Mouse (Mus musculus) C2C12 (cell line): ENCODE measurements around the gene Epha4. TPM values are rescaled to one million over a fixed set of nuclear protein-coding genes. Genes with fewer than 3 reads are reported as not detected.

ENCODE experiments used
- H3K27me3 ChIP-seq: one replicate; pipeline ENCODE4 v1.6.1; 2011; ENCODE audit not compliant: control insufficient read depth, insufficient read depth, insufficient read length
- H3K36me3 ChIP-seq: one replicate; pipeline ENCODE4 v1.6.1; 2011; ENCODE audit not compliant: control insufficient read depth, insufficient read depth
- H3K4me3 ChIP-seq: one replicate; pipeline ENCODE4 v1.5.1; 2011; ENCODE audit warnings: mild to moderate bottlenecking, control low read depth; ENCODE audit not compliant: poor library complexity, insufficient read depth, severe bottlenecking
- H3K79me2 ChIP-seq: one replicate; pipeline ENCODE4 v1.6.1; 2011; ENCODE audit not compliant: control insufficient read depth, insufficient read depth
- H3K79me3 ChIP-seq: one replicate; pipeline ENCODE4 v1.6.1; 2011; ENCODE audit warnings: low read depth, control low read depth
- H3ac ChIP-seq: one replicate; pipeline ENCODE3; 2011; ENCODE audit warnings: low read depth; ENCODE audit not compliant: control insufficient read depth, insufficient read length
- CEBPB ChIP-seq: IDR thresholded peaks from one replicate; pipeline ENCODE4 v1.6.1; 2011; ENCODE audit warnings: low read depth, mild to moderate bottlenecking, control low read depth, moderate library complexity
- CTCF ChIP-seq: IDR thresholded peaks from one replicate; pipeline ENCODE4 v1.5.1; 2011; ENCODE audit not compliant: control insufficient read depth, insufficient read depth, insufficient read length
- FOSL1 ChIP-seq: IDR thresholded peaks from one replicate; pipeline ENCODE4 v1.8.0; 2011; ENCODE audit warnings: mild to moderate bottlenecking, low read length; ENCODE audit not compliant: poor library complexity, insufficient read depth, severe bottlenecking
- MAX ChIP-seq: IDR thresholded peaks from one replicate; pipeline ENCODE4 v1.6.1; 2011; ENCODE audit warnings: mild to moderate bottlenecking, control low read depth
- MYOD1 ChIP-seq: IDR thresholded peaks from one replicate; pipeline ENCODE4 v1.6.1; 2011; ENCODE audit warnings: low read depth; ENCODE audit not compliant: control insufficient read depth, insufficient read length
- MYOG ChIP-seq: IDR thresholded peaks from one replicate; pipeline ENCODE4 v1.6.1; 2011; ENCODE audit not compliant: control insufficient read depth, insufficient read length; ENCODE audit errors: extremely low read depth
- USF1 ChIP-seq: IDR thresholded peaks from one replicate; pipeline ENCODE4 v1.6.1; 2011; ENCODE audit warnings: low read depth, mild to moderate bottlenecking, control low read depth, moderate library complexity
- polyA plus RNA-seq: library from polyadenylated mRNA; unstranded; fragments of >200 nt; fragmentation: generic; extraction: Trizol; gene quantifications from one replicate; pipeline ENCODE4 v1.2.1, GENCODE M21; 2012; ENCODE audit warnings: missing spikeins

The Epha4 gene
- polyA plus RNA-seq, 1 experiment: 1.9 TPM

DNA sequence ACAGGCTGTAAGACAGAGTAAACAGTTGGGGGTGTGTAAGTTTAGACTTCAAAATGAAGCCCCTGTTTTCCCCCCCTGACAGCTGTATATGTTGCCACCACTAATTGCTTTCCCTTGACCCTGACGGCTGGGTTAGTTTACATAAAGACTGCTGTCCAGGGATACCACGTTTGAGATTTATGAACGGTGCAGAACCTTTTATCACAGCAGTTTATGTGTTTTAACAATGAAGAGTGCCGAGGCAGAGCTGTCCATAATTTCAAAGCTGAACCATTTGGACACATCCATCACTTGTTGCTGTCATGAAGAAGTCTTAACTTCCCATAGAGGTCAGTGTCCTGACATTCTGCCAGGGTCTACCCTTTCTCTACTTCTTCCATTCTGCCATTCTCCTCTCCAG, 79.8 kb downstream of the Epha4 start:
- no peaks in the 10 kb centered on the region for H3K27me3 ChIP-seq

DNA sequence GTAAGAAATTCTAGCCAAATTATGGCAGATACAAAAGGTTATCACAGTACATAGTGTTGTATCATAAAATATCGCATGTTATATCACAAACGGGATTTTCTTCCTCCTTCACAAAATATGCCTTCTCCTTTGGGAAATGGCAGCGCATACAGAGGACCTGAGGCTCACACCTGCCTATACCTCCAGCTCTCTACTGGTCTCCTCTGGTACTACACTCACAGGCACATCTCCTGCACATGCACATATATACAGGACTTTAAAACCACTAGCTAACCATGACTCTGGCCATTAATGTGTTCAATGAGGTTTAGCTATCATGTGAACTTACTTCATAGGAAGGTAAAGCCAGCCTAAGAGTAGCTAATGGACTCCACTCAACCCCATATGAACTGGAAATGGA, 81.7 kb downstream of the Epha4 start:
- Histone ChIP-seq H3ac (no peak overlapping the region), H3K79me3 (no peaks in the 10 kb centered on the region), H3K27me3 (no peaks in the 10 kb centered on the region), H3K4me3 (no peak overlapping the region), H3K36me3 (no peaks in the 10 kb centered on the region), H3K79me2 (no peaks in the 10 kb centered on the region)
- TF ChIP-seq CEBPB: no peak
- TF ChIP-seq CTCF: no peak

More for the DNA sequence above, 79.8 kb downstream of the Epha4 start:
- Histone ChIP-seq H3K36me3 (no peaks in the 10 kb centered on the region), H3K4me3 (no peak overlapping the region), H3K79me3 (no peaks in the 10 kb centered on the region), H3K79me2 (no peaks in the 10 kb centered on the region), H3ac (no peak overlapping the region)
- TF ChIP-seq CTCF: no peak
- TF ChIP-seq MAX: no peak
- TF ChIP-seq CEBPB: no peak
- TF ChIP-seq USF1: no peak
- no peak for TF ChIP-seq MYOD1
- TF ChIP-seq FOSL1: no peak
- TF ChIP-seq MYOG: no peak

DNA sequence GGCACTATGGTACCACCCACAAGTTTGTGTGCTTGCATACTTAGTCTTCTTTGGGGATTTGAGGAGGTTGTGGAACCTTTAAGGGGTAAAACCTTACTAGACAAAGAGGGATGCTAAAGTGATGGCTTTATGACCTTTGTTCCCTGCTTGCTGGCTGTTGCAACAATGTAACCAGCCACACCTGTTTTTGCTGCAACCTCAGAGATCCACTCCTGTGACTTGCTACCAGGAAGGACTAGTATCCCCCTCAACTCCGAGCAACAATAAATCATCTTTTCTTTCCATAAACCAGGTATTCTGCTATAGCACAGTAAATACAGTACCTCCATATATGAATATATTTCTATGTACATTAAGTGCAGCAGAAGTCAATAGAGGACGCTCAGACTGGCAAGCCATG, 82.4 kb downstream of the Epha4 start:
- Histone ChIP-seq H3K36me3 (no peaks in the 10 kb centered on the region), H3K79me3 (no peaks in the 10 kb centered on the region), H3ac (no peak overlapping the region), H3K4me3 (no peak overlapping the region), H3K27me3 (no peaks in the 10 kb centered on the region), H3K79me2 (no peaks in the 10 kb centered on the region)
- TF ChIP-seq MYOD1 (no peak), CEBPB (no peak), MAX (no peak), USF1 (no peak), MYOG (no peak), FOSL1 (no peak), CTCF (no peak)

DNA sequence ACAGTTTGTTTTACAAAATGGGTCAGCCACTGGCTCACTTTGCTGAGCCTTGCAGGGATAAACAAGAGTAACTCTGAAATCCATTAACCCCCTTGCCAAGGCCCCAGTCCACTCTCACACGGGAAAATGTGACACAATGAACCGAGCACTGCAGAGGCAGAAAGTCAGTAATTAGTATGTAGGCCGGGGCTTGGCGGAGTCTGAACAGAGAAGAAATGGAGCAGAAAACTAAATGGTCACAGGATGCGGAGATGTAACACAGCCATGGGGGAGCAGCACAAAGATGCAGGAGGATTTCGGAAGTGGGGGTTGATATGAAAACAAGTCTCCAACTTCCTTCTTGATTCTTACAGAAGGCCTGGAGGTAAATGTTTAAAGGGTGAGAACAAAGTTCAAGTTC, 85.7 kb downstream of the Epha4 start:
- no peaks in the 10 kb centered on the region for H3K27me3 ChIP-seq
- H3K79me2 ChIP-seq: no peaks in the 10 kb centered on the region
- no peak for TF ChIP-seq CEBPB
- no peak for TF ChIP-seq MYOG
- TF ChIP-seq FOSL1: no peak
- TF ChIP-seq MYOD1: no peak
- TF ChIP-seq USF1: no peak
- TF ChIP-seq CTCF: no peak
- TF ChIP-seq MAX: no peak
- H3K79me3 ChIP-seq: no peaks in the 10 kb centered on the region
- H3K4me3 ChIP-seq: no peak overlapping the region
- no peak overlapping the region for H3ac ChIP-seq
- no peaks in the 10 kb centered on the region for H3K36me3 ChIP-seq

DNA sequence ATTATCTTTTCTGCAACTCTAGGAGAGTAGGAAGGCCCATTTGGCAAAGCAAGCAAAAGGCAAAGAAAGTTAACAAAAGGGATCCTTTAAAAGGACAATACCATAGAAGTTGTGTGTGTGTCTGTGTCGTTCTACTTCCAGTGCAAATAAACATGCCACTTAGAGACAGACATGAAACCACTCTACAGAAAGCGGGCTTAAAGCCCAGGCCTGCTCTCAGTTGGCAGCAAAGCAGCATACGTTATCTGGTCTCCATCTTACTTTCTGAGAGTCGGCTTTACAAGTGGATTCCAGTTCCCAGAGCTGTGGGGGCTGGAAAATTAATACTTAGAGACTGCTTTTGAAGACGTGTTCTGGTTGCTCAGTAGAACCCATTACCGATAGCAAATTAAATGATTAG, 87.9 kb downstream of the Epha4 start:
- Histone ChIP-seq H3ac (no peak overlapping the region), H3K79me2 (no peaks in the 10 kb centered on the region), H3K36me3 (no peaks in the 10 kb centered on the region), H3K79me3 (no peaks in the 10 kb centered on the region), H3K4me3 (no peak overlapping the region), H3K27me3 (no peaks in the 10 kb centered on the region)
- TF ChIP-seq CEBPB (no peak), MYOD1 (no peak), MYOG (no peak), MAX (no peak), FOSL1 (no peak), USF1 (no peak), CTCF (no peak)

DNA sequence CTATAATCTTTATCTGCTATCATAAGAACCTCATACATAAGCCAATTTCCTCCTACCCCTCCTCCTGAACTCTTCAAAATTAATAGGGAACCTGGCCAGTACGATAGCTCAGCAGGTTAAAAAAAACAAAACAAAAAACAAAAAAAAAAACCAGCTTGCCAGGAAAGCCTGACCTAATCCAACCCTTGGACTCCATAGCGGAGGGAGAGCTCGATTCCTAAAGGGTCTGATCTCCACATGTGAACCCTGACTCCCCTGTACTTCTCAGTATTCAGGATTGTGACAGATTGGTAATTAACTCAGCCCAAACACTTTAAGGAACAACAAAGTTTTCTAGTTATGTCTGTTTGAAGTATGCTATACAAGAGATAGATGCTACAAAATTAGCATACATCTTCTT, 89.7 kb downstream of the Epha4 start:
- H3K79me2 ChIP-seq: no peaks in the 10 kb centered on the region
- no peak overlapping the region for H3K4me3 ChIP-seq
- no peaks in the 10 kb centered on the region for H3K27me3 ChIP-seq
- H3ac ChIP-seq: no peak overlapping the region
- TF ChIP-seq CEBPB (no peak), MAX (no peak), CTCF (no peak), MYOD1 (no peak), USF1 (no peak), FOSL1 (no peak), MYOG (no peak)
- H3K79me3 ChIP-seq: no peaks in the 10 kb centered on the region
- no peaks in the 10 kb centered on the region for H3K36me3 ChIP-seq

DNA sequence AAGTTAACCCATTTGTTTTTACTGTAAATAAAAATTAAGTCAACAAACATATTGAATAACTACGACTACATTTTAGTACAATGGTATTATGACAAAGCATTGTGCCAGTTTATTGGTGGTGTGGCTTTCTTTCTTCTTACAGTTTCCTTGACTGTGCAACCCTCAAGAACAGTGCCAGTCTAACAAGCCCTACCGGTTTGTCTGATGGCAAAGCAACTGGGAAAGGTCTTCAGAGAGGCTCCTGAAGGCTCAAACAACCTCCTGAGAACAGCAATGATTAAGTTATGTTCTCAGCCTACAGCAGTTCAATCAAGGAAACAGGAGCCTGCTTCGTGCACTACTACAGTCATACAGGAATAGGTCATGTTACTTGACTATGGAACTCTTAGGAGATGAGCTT, 93.8 kb downstream of the Epha4 start:
- no peaks in the 10 kb centered on the region for H3K79me3 ChIP-seq
- no peaks in the 10 kb centered on the region for H3K27me3 ChIP-seq
- no peaks in the 10 kb centered on the region for H3K36me3 ChIP-seq
- no peaks in the 10 kb centered on the region for H3K79me2 ChIP-seq
- no peak overlapping the region for H3K4me3 ChIP-seq
- no peak overlapping the region for H3ac ChIP-seq
- no peak for TF ChIP-seq MYOG
